Mouse (Mus musculus): ENCODE data around the gene Rhcg. TPM values are rescaled to one million over a fixed set of nuclear protein-coding genes. Genes with fewer than 3 reads are reported as not detected.

Rhcg gene
- polyA plus RNA-seq, 1 experiment: not detected

DNA sequence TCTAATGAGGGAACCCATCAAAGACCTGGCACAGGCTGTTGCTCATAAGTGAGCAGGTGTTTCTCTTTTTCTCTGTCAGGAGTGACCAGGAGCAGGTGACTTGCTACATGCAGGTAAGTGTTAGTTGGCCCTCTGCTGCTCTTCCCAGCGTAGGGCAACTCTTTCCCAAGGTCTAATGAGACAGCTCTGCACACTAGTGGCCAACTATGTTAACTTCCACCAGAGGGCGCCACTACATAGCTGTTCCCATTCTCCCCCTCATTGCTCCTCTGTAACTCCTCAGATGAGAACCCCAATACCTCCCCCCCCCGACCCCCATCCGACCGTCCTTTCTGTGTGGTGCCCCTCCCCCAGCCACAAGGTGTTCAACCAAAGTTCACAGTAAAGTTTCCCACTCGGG, 4.7 kb downstream of the Rhcg start:
- WGBS: 10% methylated on average over 6 of the region's 6 CpGs
- no peak overlapping the region for H3K27ac ChIP-seq (ENCODE audit: insufficient read depth, low read depth, low read length)
- H3K4me3 ChIP-seq (ENCODE audit: insufficient read depth, low read depth, low read length): no peak overlapping the region
- TF ChIP-seq POLR2A (IDR thresholded peaks at IDR 0.05; ENCODE audit: insufficient read depth, low read depth, low read length) (no peak), CTCF (IDR thresholded peaks at IDR 0.05; ENCODE audit: insufficient read depth, low read depth, low read length) (no peak)
- no peaks in the 10 kb centered on the region for H3K4me1 ChIP-seq (ENCODE audit: control insufficient read depth, insufficient read depth, low read length)

DNA sequence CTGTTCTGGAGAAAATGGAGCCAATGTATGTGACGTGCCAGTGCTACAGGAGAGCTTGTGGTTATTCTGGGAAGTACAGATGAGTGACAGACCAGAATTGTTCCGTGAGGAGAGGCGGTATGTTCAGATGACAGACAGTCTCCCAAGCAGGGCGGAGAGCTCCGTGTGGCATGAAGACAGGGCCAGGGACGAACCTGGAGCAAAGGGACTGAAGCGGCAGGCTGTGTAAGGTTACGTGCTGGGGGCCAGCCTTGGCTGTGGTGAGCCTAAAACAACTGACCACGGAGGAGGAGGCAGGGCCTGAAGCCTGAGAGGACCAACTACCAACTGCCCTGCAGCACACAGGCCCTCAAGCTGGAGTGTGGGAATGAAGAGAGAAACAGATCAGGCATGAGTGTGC, 5.6 kb downstream of the Rhcg start:
- H3K4me1 ChIP-seq (ENCODE audit: control insufficient read depth, insufficient read depth, low read length): peaks cover 7% of the 10 kb centered on the region
- H3K4me3 ChIP-seq (ENCODE audit: insufficient read depth, low read depth, low read length): no peak overlapping the region
- WGBS: 79% methylated on average over 9 of the region's 9 CpGs
- no peak overlapping the region for H3K27ac ChIP-seq (ENCODE audit: insufficient read depth, low read depth, low read length)
- TF ChIP-seq POLR2A (IDR thresholded peaks at IDR 0.05; ENCODE audit: insufficient read depth, low read depth, low read length): no peak
- no peak for TF ChIP-seq CTCF (IDR thresholded peaks at IDR 0.05; ENCODE audit: insufficient read depth, low read depth, low read length)

DNA sequence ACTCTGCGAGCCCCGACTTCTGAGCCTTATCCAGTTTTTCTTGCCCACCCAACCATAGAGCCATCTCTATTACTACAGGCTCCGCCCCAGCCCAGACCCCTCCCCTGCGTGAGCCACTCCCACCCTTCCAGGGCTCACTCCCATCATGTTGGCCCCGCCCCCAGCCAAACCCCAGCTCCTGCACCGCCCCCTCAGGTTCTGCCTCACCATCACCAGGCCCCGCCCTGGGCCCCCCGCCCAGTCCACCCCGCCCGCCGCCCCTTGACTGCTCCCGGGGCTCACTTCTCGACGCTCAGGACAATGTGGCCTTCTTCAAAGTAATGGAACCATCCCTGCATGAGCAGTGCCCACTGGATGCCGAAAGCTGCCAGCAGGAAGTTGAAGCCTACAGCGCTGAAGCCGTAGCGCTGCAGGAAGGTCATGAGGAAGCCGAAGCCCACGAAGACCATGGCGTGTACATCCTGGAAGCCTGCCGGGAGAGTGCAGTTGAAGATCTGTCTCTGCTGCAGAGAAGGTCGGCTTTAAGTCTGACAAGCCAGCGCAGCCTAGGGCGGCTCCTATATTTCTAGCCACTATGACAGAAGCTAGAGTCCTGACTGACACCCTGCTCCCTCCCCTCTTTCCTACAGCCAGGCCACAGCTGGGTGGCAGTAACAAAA, 10.1 kb downstream of the Rhcg start:
- Histone ChIP-seq H3K27ac (ENCODE audit: insufficient read depth, low read depth, low read length) (no peak overlapping the region), H3K4me1 (ENCODE audit: control insufficient read depth, insufficient read depth, low read length) (peaks cover 14% of the 10 kb centered on the region), H3K4me3 (ENCODE audit: insufficient read depth, low read depth, low read length) (no peak overlapping the region)
- WGBS: 14% methylated on average over 25 of the region's 25 CpGs
- TF ChIP-seq CTCF (IDR thresholded peaks at IDR 0.05; ENCODE audit: insufficient read depth, low read depth, low read length): no peak
- no peak for TF ChIP-seq POLR2A (IDR thresholded peaks at IDR 0.05; ENCODE audit: insufficient read depth, low read depth, low read length)

DNA sequence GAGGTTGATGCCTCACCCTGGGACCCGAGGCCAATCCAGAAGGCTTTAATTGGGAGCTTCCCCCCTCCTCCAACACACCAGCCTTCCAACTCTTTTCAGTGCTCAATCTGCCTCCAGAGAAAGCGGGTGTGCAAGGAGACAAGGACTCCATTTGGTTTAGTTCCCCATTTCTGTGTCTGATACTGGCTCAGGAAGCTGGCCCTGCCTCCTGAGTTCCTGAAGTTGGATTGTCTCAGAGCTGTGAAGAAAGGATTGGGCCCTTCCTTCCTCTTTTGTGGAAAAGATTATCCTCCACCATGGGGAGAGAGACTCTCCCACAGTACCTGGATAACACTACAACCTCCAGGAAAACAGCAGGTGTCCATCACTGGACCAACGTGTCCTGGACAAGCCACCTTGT, 10.7 kb downstream of the Rhcg start:
- 39% methylated on average over 3 of the region's 3 CpGs for WGBS
- Histone ChIP-seq H3K27ac (ENCODE audit: insufficient read depth, low read depth, low read length) (no peak overlapping the region), H3K4me3 (ENCODE audit: insufficient read depth, low read depth, low read length) (no peak overlapping the region), H3K4me1 (ENCODE audit: control insufficient read depth, insufficient read depth, low read length) (peaks cover 19% of the 10 kb centered on the region)
- no peak for TF ChIP-seq POLR2A (IDR thresholded peaks at IDR 0.05; ENCODE audit: insufficient read depth, low read depth, low read length)
- no peak for TF ChIP-seq CTCF (IDR thresholded peaks at IDR 0.05; ENCODE audit: insufficient read depth, low read depth, low read length)

DNA sequence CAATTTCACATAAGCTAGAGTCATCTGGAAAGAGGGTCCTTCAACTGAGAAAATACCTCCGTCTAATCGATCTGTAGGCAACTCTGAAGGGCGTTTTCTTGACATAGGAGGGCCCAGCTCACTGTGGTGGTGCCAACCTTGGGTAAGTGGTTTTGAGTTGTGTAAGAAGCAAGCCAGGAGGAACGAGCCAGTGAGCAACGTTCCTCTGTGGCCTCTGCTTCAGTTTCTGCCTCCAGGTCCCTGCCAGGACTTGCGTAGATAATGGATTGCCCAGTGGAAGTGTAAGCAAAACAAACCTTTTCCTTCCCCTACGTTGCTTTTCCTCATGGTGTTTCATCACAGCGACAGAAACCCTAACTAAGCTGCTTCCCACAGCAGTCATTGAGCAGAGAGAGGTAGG, 15.5 kb downstream of the Rhcg start:
- H3K27ac ChIP-seq (ENCODE audit: insufficient read depth, low read depth, low read length): no peak overlapping the region
- WGBS: 82% methylated on average over 8 of the region's 8 CpGs
- TF ChIP-seq CTCF (IDR thresholded peaks at IDR 0.05; ENCODE audit: insufficient read depth, low read depth, low read length) (no peak), POLR2A (IDR thresholded peaks at IDR 0.05; ENCODE audit: insufficient read depth, low read depth, low read length) (no peak)
- no peak overlapping the region for H3K4me3 ChIP-seq (ENCODE audit: insufficient read depth, low read depth, low read length)
- H3K4me1 ChIP-seq (ENCODE audit: control insufficient read depth, insufficient read depth, low read length): peaks cover 37% of the 10 kb centered on the region

DNA sequence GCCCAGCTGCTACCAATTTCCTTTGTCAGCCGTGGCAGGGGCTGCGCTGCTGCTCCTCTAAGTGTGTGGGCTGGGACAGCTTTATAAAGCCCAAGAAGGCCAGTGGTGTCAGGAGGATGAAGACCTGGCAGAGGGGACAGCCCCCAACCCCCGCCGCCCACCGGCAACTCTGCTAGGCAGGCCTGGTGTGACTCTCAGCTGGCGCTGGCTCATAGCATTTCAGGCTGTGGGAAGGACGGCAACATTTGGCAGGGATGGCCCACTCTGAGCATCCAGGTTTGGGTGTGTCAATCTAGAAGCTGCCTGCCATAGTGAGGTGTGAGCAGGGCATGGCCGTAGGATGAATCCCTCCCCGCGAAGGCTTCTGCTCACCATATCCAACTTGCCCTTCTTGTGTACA, 17.3 kb downstream of the Rhcg start:
- peaks cover 32% of the 10 kb centered on the region for H3K4me1 ChIP-seq (ENCODE audit: control insufficient read depth, insufficient read depth, low read length)
- WGBS: 47% methylated on average over 10 of the region's 10 CpGs
- TF ChIP-seq POLR2A (IDR thresholded peaks at IDR 0.05; ENCODE audit: insufficient read depth, low read depth, low read length) (no peak), CTCF (IDR thresholded peaks at IDR 0.05; ENCODE audit: insufficient read depth, low read depth, low read length) (no peak)
- H3K27ac ChIP-seq (ENCODE audit: insufficient read depth, low read depth, low read length): peak overlapping the region; percentile 67
- no peak overlapping the region for H3K4me3 ChIP-seq (ENCODE audit: insufficient read depth, low read depth, low read length)

DNA sequence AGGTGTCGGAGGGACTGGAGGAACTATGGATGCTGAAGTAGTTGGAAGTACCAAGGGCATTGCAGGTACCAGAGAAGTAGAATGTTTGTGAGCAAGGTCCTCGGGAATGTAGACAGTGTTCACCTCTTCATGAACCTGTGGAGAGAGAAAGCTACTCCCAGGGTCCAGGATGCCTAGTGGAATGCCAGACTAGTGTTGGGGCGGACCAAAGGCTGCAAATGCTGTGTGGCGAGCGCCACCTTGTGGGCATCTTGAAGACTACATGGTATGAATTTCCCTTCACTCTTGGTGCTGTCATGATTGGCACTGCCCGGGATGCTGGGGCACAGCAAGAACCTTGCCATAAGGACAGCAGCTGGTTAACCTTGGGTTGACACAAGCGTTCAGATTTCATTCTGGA, 22.6 kb downstream of the Rhcg start:
- Histone ChIP-seq H3K27ac (ENCODE audit: insufficient read depth, low read depth, low read length) (peak overlapping the region; percentile 90), H3K4me1 (ENCODE audit: control insufficient read depth, insufficient read depth, low read length) (peaks cover 46% of the 10 kb centered on the region), H3K4me3 (ENCODE audit: insufficient read depth, low read depth, low read length) (no peak overlapping the region)
- WGBS: 12% methylated on average over 7 of the region's 7 CpGs
- TF ChIP-seq POLR2A (IDR thresholded peaks at IDR 0.05; ENCODE audit: insufficient read depth, low read depth, low read length): no peak
- TF ChIP-seq CTCF (IDR thresholded peaks at IDR 0.05; ENCODE audit: insufficient read depth, low read depth, low read length): peak; percentile 97

DNA sequence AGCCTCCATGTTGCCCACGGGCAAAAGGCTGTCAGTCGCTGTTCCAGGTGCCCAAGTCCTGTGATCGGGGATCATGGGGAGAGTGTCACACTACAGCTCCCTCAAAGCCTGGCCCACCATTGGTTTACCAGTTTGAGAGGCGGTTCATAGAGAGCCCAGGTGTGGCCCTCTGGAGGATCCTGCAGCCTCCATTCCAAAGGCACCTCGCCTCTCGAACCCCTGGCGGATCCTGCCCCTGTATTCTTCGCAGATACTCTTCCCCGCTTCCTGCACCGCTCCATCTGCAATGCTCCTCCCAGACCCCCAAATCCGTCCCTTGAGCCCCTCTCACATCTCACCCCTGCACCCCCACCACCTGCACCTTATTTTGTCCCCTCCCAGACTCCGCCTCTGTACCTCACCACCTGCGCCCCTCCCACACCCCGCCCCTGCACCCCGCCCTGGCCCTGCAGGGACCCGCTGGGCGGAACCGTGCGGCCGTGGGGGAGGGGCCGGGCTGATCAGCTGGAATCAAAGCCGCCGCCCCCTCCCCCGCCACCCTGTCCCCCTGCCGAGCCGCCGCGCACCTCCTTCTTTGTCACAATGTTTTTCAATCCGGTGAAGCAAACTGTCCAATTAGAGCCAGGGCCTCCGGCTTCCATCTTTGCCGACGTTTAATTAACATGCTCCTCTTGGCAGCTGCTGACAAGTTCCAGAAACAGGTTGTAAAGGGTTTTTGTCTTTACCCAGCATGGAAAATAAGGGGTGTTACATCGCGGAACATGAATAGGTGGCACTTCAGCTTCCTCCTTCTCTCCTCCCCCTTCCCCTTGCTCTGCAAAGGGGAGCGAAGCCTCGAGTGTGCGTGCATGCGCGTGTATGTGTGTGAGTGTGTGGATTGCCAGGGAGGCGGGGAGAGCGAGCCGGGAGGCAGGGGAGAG, 25.4 kb downstream of the Rhcg start:
- peaks cover 40% of the 10 kb centered on the region for H3K4me1 ChIP-seq (ENCODE audit: control insufficient read depth, insufficient read depth, low read length)
- H3K4me3 ChIP-seq (ENCODE audit: insufficient read depth, low read depth, low read length): peak overlapping the region; percentile 42
- WGBS: 2% methylated on average over 42 of the region's 42 CpGs
- TF ChIP-seq CTCF (IDR thresholded peaks at IDR 0.05; ENCODE audit: insufficient read depth, low read depth, low read length) (no peak), POLR2A (IDR thresholded peaks at IDR 0.05; ENCODE audit: insufficient read depth, low read depth, low read length) (peak; percentile 32; the same call in 1 of the 2 replicates)
- H3K27ac ChIP-seq (ENCODE audit: insufficient read depth, low read depth, low read length): peak overlapping the region; percentile 90

DNA sequence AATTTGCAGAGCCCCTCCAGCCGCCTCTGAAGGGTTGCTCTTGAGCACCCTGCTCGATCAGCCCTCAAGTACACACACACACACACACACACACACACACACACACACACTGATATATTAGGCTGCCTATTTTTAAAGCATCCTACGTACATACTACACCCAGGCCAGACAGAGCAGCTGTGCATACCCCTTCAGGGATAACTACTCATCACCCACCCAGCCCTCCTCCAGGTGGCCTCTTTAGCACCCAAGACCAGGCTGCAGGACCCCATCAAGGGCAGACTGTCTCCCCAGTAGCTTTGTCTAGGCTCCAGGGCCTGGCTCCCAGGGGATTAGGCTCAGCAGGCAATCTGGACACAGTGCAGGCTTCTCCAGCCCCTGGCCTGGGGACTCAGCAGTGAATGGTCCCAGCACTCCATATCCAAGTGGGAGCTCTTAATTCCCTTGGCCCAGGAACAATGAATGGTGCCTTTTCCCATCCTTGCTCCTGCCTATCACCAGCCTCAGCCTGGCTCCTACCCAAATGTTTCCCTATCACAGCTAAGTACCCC, 26.8 kb downstream of the Rhcg start:
- 17% methylated on average over 3 of the region's 3 CpGs for WGBS
- TF ChIP-seq POLR2A (IDR thresholded peaks at IDR 0.05; ENCODE audit: insufficient read depth, low read depth, low read length): no peak
- TF ChIP-seq CTCF (IDR thresholded peaks at IDR 0.05; ENCODE audit: insufficient read depth, low read depth, low read length): no peak
- 0 out of 2 replicates have a peak overlapping the region, but pooled peaks have one; percentile 2 for H3K4me3 ChIP-seq (ENCODE audit: insufficient read depth, low read depth, low read length)
- peaks cover 40% of the 10 kb centered on the region for H3K4me1 ChIP-seq (ENCODE audit: control insufficient read depth, insufficient read depth, low read length)
- H3K27ac ChIP-seq (ENCODE audit: insufficient read depth, low read depth, low read length): peak overlapping the region; percentile 84
